Mouse (Mus musculus): ENCODE results near the gene Cdh4.

The Cdh4 gene

GRCm38 (mm10) chr2:179442191-179442540 lies at the start of gene Cdh4:
TSS of gene Cdh4 (plus strand) at chr2:179442431.
- no peak for DNase-seq (ENCODE audit: low spot score)

GRCm38 (mm10) chr2:179395442-179395841 lies 46.8 kb upstream of the Cdh4 start:
- no peak for DNase-seq (ENCODE audit: low spot score)

- no peak for DNase-seq (ENCODE audit: low spot score)
Measured at GRCm38 (mm10) chr2:179399645-179400249, 42.5 kb upstream of the Cdh4 start.

GRCm38 (mm10) chr2:179410866-179411561 lies 31.2 kb upstream of the Cdh4 start:
- DNase-seq (ENCODE audit: low spot score), result no peak

GRCm38 (mm10) chr2:179412966-179413365 lies 29.3 kb upstream of the Cdh4 start:
- no peak for DNase-seq (ENCODE audit: low spot score)

- no peak for DNase-seq (ENCODE audit: low spot score)
Measured at GRCm38 (mm10) chr2:179414253-179414652, 28.0 kb upstream of the Cdh4 start.

GRCm38 (mm10) chr2:179414704-179415103 lies 27.5 kb upstream of the Cdh4 start:
- no peak for DNase-seq (ENCODE audit: low spot score)

- no peak for DNase-seq (ENCODE audit: low spot score)
Measured at GRCm38 (mm10) chr2:179415892-179416403, 26.3 kb upstream of the Cdh4 start.

- DNase-seq (ENCODE audit: low spot score), result no peak
Measured at GRCm38 (mm10) chr2:179416587-179417227, 25.5 kb upstream of the Cdh4 start.

- no peak for DNase-seq (ENCODE audit: low spot score)
Measured at GRCm38 (mm10) chr2:179425602-179426001, 16.6 kb upstream of the Cdh4 start.

- DNase-seq (ENCODE audit: low spot score), result no peak
Measured at GRCm38 (mm10) chr2:179428889-179429288, 13.3 kb upstream of the Cdh4 start.

- DNase-seq (ENCODE audit: low spot score), result no peak
Measured at GRCm38 (mm10) chr2:179440161-179440560, 2.1 kb upstream of the Cdh4 start.

GRCm38 (mm10) chr2:179441086-179441485 lies 1.1 kb upstream of the Cdh4 start:
- DNase-seq (ENCODE audit: low spot score), result no peak

- no peak for DNase-seq (ENCODE audit: low spot score)
Measured at GRCm38 (mm10) chr2:179441717-179442116, 514 bp upstream of the Cdh4 start.

- DNase-seq (ENCODE audit: low spot score), result peak; percentile 55
Measured at GRCm38 (mm10) chr2:179442541-179443225, 452 bp downstream of the Cdh4 start.

GRCm38 (mm10) chr2:179443226-179443815 lies 1.1 kb downstream of the Cdh4 start:
- DNase-seq (ENCODE audit: low spot score), result peak; percentile 47

GRCm38 (mm10) chr2:179443959-179444358 lies 1.7 kb downstream of the Cdh4 start:
- no peak for DNase-seq (ENCODE audit: low spot score)

- DNase-seq (ENCODE audit: low spot score), result no peak
Measured at GRCm38 (mm10) chr2:179448256-179448655, 6.0 kb downstream of the Cdh4 start.

GRCm38 (mm10) chr2:179449018-179449417 lies 6.8 kb downstream of the Cdh4 start:
- DNase-seq (ENCODE audit: low spot score), result no peak

- no peak for DNase-seq (ENCODE audit: low spot score)
Measured at GRCm38 (mm10) chr2:179459196-179459595, 17.0 kb downstream of the Cdh4 start.

- no peak for DNase-seq (ENCODE audit: low spot score)
Measured at GRCm38 (mm10) chr2:179459606-179460005, 17.4 kb downstream of the Cdh4 start.

GRCm38 (mm10) chr2:179463514-179463913 lies 21.3 kb downstream of the Cdh4 start:
- no peak for DNase-seq (ENCODE audit: low spot score)
